Mouse (Mus musculus) liver, adult 2 months (tissue): Measurements from ENCODE around the gene Ifna15.

ENCODE experiments used
- CTCF ChIP-seq: fragments of 200-500 bp; IDR thresholded peaks from 2 replicates; pipeline ENCODE4 v1.5.1; 2011; ENCODE audit warnings: low read depth, low read length, control low read depth
- POLR2A ChIP-seq: fragments of 200-500 bp; IDR thresholded peaks from 2 replicates; pipeline ENCODE4 v1.6.1; 2011; ENCODE audit warnings: low read length, control low read depth; ENCODE audit not compliant: insufficient read depth; ENCODE audit errors: extremely low read depth

DNA sequence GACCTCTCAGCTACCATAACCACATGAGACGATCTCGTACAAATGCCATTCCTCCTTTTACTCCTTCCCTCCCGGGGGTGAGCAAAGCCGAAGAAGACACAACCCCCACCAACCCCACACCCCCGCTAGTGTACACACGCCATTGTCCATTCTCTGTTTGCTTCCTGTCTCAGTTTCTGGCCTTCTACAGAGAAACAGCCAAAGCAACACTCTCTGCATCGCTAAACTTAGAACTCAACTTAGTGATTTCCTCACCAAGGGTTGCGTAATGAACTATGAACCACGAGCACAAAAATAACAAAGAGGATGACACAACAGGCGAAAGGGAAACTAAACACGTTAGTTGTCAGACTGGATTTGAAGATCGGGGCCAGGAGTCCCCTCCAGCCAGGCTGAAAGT is 20.7 kb downstream of the Ifna15 start:
- no peak for TF ChIP-seq CTCF
- TF ChIP-seq POLR2A: no peak
